Mouse (Mus musculus) gastrocnemius, adult 18-20 months (tissue): ENCODE results near the gene Riok1. TPM values are rescaled to one million over a fixed set of nuclear protein-coding genes. Genes with fewer than 3 reads are reported as not detected.

Experiments
- DNase-seq: peaks from one replicate; pipeline ENCODE4 v3.0.0; 2021; ENCODE audit warnings: low spot score
- total RNA-seq, 2 experiments: library from RNA; stranded (reverse); gene quantifications; 2 replicates each; pipeline ENCODE4 v1.2.3; 2021

The Riok1 gene
- total RNA-seq, 2 experiments from 2014 or later, result 6.6 to 8.5 TPM

GRCm38 (mm10) chr13:38062678-38063077 lies 25.9 kb downstream of the Riok1 start:
- DNase-seq, result no peak

- peak; percentile 36 for DNase-seq
Measured at GRCm38 (mm10) chr13:38064854-38065663, 28.3 kb downstream of the Riok1 start.

GRCm38 (mm10) chr13:38070945-38071344 lies 34.1 kb downstream of the Riok1 start:
- peak; percentile 3 for DNase-seq

GRCm38 (mm10) chr13:38073374-38074307 lies 36.8 kb downstream of the Riok1 start:
- no peak for DNase-seq

- no peak for DNase-seq
Measured at GRCm38 (mm10) chr13:38074404-38074803, 37.6 kb downstream of the Riok1 start.

GRCm38 (mm10) chr13:38077113-38077512 lies 40.3 kb downstream of the Riok1 start:
- no peak for DNase-seq

GRCm38 (mm10) chr13:38078836-38079235 lies 42.0 kb downstream of the Riok1 start:
- DNase-seq, result no peak

GRCm38 (mm10) chr13:38079366-38079765 lies 42.6 kb downstream of the Riok1 start:
- DNase-seq, result no peak

GRCm38 (mm10) chr13:38080014-38080413 lies 43.2 kb downstream of the Riok1 start:
- no peak for DNase-seq

- no peak for DNase-seq
Measured at GRCm38 (mm10) chr13:38080725-38081124, 43.9 kb downstream of the Riok1 start.

GRCm38 (mm10) chr13:38081161-38081560 lies 44.4 kb downstream of the Riok1 start:
- DNase-seq, result no peak

GRCm38 (mm10) chr13:38086711-38087110 lies 49.9 kb downstream of the Riok1 start:
- DNase-seq, result no peak

GRCm38 (mm10) chr13:38088008-38088407 lies 51.2 kb downstream of the Riok1 start:
- DNase-seq, result no peak

GRCm38 (mm10) chr13:38089449-38089848 lies 52.7 kb downstream of the Riok1 start:
- no peak for DNase-seq

GRCm38 (mm10) chr13:38089871-38090270 lies 53.1 kb downstream of the Riok1 start:
- DNase-seq, result no peak

- no peak for DNase-seq
Measured at GRCm38 (mm10) chr13:38096207-38096606, 59.4 kb downstream of the Riok1 start.

GRCm38 (mm10) chr13:38103406-38103805 lies 66.6 kb downstream of the Riok1 start:
- DNase-seq, result no peak

- DNase-seq, result no peak
Measured at GRCm38 (mm10) chr13:38104501-38104900, 67.7 kb downstream of the Riok1 start.

- no peak for DNase-seq
Measured at GRCm38 (mm10) chr13:38109081-38109480, 72.3 kb downstream of the Riok1 start.
